Mouse (Mus musculus) stomach, postnatal 0 days (tissue): ENCODE results near the gene Nckap1l.

Experiments used
- CTCF ChIP-seq: IDR thresholded peaks from 2 replicates; pipeline ENCODE4 v1.5.1; 2016; ENCODE audit warnings: antibody characterized with exemption, low read depth, mild to moderate bottlenecking, moderate library complexity
- EP300 ChIP-seq: optimal IDR thresholded peaks from 2 replicates; pipeline ENCODE3; 2016; ENCODE audit warnings: antibody characterized with exemption

DNA sequence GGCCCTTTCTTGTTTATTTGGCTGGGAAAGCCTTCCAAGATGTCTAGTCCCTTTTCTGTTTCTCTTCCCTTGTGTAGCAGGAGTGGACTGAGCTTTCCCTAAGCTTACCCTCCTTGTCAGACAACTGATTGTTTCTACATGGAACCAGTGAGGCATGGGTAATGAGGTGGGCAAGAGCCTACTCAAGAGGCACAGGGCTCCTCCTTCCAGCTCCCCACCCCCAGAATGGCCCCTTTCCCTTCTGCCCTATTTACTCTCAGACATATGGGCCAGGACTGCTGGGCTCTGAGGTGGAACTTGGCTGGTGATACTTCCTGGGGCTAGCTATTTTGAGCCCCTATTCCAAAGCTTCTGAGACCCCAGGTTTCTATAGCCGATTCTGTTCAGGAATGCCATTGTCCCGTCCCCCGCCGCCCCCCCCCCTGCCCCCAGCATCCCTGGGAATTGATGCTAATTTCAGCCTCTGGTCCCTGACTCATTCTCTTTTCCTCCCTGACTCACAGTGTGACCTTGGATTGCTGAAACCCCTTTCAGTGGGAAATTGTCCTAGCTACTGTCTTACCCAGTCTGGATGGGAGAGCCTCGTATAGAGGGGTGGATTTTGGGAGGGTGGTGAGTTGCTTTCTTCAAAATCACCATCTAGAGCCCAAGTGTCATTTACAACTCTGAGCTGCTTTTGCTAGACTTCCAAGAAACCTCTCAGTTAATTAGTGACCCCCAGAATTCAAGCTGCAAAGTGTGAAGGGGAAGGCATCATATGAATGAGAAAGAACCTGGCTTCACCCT is 65.2 kb downstream of the Nckap1l start:
- TF ChIP-seq CTCF (no peak), EP300 (no peak)
